Mouse (Mus musculus) thymus, postnatal 0 days (tissue): ENCODE data around the gene 4930568D16Rik. TPM values are rescaled to one million over a fixed set of nuclear protein-coding genes. Genes with fewer than 3 reads are reported as not detected.

ENCODE experiments used
- polyA plus RNA-seq: library from polyadenylated mRNA; unstranded; fragments of >200 nt; fragmentation: Nextera tagmentation; extraction: Ambion mirVana; gene quantifications from 2 replicates; pipeline ENCODE4 v1.2.1, GENCODE M21; 2015

Gene 4930568D16Rik
- polyA plus RNA-seq, 1 experiment from 2014 or later: 0.18 TPM

Other genes with a start within 250 kb of the 4930568D16Rik start
- gene Rab14, start 166.6 kb downstream of the 4930568D16Rik start, polyA plus RNA-seq: 309 and 366 TPM in 2 replicates
- 139 TPM in 2 replicates for gene Gsn, start 111.3 kb downstream of the 4930568D16Rik start, polyA plus RNA-seq
- 16.5 and 18.9 TPM in 2 replicates for gene Stom, start 30.8 kb downstream of the 4930568D16Rik start, polyA plus RNA-seq
- gene 4930402F06Rik, start 29.4 kb upstream of the 4930568D16Rik start, polyA plus RNA-seq: not detected in 2 replicates
- gene Ggta1, start 95.5 kb upstream of the 4930568D16Rik start, polyA plus RNA-seq: 26.2 and 27.3 TPM in 2 replicates
- gene Dab2ip, start 190.5 kb upstream of the 4930568D16Rik start, polyA plus RNA-seq: 15.4 and 19.0 TPM in 2 replicates